Mouse (Mus musculus): ENCODE data around the gene Olfr1393. TPM values are rescaled to one million over a fixed set of nuclear protein-coding genes. Genes with fewer than 3 reads are reported as not detected.
A peak's percentile ranks its signal among the peaks of the same experiment; 100 is the strongest.

The Olfr1393 gene
- polyA plus RNA-seq, 1 experiment from 2014 or later: not detected

DNA sequence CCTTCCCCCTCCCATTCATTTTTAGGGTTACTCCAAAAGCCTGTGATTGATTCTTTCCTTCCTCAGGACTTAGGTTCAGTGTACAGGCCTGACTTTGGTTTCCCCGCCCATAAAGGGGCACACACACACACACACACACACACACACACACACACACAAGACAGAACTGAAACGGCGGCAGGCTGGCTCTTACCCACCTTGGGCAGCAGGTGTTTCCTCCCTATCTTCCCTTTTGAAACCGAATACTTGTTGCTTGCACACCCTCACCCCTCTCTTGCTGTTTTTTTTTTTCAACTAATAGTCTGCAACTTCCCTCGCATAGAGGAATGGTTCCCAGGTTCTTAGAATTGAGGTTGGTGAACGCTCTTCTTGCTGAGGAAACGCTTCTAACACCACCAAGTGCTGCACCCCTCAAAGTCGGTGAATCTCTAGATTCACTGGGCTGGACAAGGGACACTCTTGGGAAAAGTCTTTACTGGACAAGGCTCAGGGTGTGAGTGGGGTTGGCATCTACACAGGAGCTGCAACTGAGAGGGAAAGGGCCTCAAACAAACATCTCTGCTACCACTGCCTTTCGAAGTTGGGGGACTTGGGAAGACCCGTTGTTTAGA, 28.2 kb upstream of the Olfr1393 start:
- H3K27me3 ChIP-seq (ENCODE audit: control insufficient read depth, insufficient read depth, low read length): no peaks in the 10 kb centered on the region
- H3K4me2 ChIP-seq (replicated peaks; ENCODE audit: low read depth, low read length): peak overlapping the region; percentile 81
- peaks cover 27% of the 10 kb centered on the region for H3K36me3 ChIP-seq (ENCODE audit: control insufficient read depth, insufficient read depth, low read length)
- peak overlapping the region; percentile 94 for H3K27ac ChIP-seq (ENCODE audit: low read depth, low read length)
- H3K9me3 ChIP-seq (ENCODE audit: control insufficient read depth, low read length): no peaks in the 10 kb centered on the region
- H3K4me3 ChIP-seq (ENCODE audit: low read length): peak overlapping the region; percentile 77
- WGBS: 21% methylated on average over 10 of the region's 10 CpGs
- peak overlapping the region; percentile 92 for H3K9ac ChIP-seq (ENCODE audit: low read depth, low read length)
- H3K4me1 ChIP-seq (ENCODE audit: control insufficient read depth, insufficient read depth, low read length): peaks cover 34% of the 10 kb centered on the region
- no peak for ATAC-seq (ENCODE audit: low FRiP score, low TSS enrichment)

GRCm38 (mm10) chr11:49250422-49251379, 27.4 kb upstream of the Olfr1393 start:
- peaks cover 26% of the 10 kb centered on the region for H3K4me1 ChIP-seq (ENCODE audit: control insufficient read depth, insufficient read depth, low read length)

GRCm38 (mm10) chr11:49251380-49251761, 26.7 kb upstream of the Olfr1393 start:
- peak overlapping the region; percentile 81 for H3K4me2 ChIP-seq (replicated peaks; ENCODE audit: low read depth, low read length)
- no peak overlapping the region for H3K27ac ChIP-seq (ENCODE audit: low read depth, low read length)
- no peaks in the 10 kb centered on the region for H3K9me3 ChIP-seq (ENCODE audit: control insufficient read depth, low read length)
- H3K27me3 ChIP-seq (ENCODE audit: control insufficient read depth, insufficient read depth, low read length): no peaks in the 10 kb centered on the region
- ATAC-seq (ENCODE audit: low FRiP score, low TSS enrichment): no peak
- peak overlapping the region; percentile 77 for H3K4me3 ChIP-seq (ENCODE audit: low read length)
- WGBS: 60% methylated on average over 7 of the region's 7 CpGs
- H3K9ac ChIP-seq (ENCODE audit: low read depth, low read length): peak overlapping the region; percentile 92
- H3K36me3 ChIP-seq (ENCODE audit: control insufficient read depth, insufficient read depth, low read length): peaks cover 28% of the 10 kb centered on the region
- peaks cover 24% of the 10 kb centered on the region for H3K4me1 ChIP-seq (ENCODE audit: control insufficient read depth, insufficient read depth, low read length)

More at GRCm38 (mm10) chr11:49250422-49251379, 27.4 kb upstream of the Olfr1393 start:
- Histone ChIP-seq H3K27ac (ENCODE audit: low read depth, low read length) (peak overlapping the region; percentile 94), H3K4me3 (ENCODE audit: low read length) (peak overlapping the region; percentile 77), H3K27me3 (ENCODE audit: control insufficient read depth, insufficient read depth, low read length) (no peaks in the 10 kb centered on the region), H3K4me2 (replicated peaks; ENCODE audit: low read depth, low read length) (peak overlapping the region; percentile 81), H3K9me3 (ENCODE audit: control insufficient read depth, low read length) (no peaks in the 10 kb centered on the region), H3K36me3 (ENCODE audit: control insufficient read depth, insufficient read depth, low read length) (peaks cover 28% of the 10 kb centered on the region), H3K9ac (ENCODE audit: low read depth, low read length) (peak overlapping the region; percentile 92)
- ATAC-seq (ENCODE audit: low FRiP score, low TSS enrichment): peak; percentile 98
- WGBS: 2% methylated on average over 45 of the region's 45 CpGs

DNA sequence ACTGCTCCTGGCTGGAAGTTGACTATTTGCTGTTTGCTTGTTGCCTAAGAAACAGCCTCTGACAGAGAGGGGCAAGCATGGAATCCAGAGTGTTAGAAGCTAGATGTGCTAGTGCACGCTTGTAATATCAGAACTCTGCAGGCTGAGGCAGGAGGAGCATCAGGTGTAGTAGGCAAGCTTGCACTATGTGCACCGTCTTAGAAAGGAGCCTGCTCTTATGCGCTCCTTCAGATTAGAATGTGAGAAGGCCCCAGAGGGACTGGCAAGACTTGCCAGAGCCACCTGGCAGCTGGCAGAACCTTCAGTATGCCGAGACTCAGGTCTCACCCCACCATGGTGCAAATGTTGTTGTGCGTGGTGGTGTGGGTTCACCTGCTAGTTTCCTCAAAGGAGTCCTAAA, 26.1 kb upstream of the Olfr1393 start:
- Histone ChIP-seq H3K4me2 (replicated peaks; ENCODE audit: low read depth, low read length) (no peak overlapping the region; the same call in 1 of the 2 replicates), H3K4me1 (ENCODE audit: control insufficient read depth, insufficient read depth, low read length) (peaks cover 24% of the 10 kb centered on the region)

GRCm38 (mm10) chr11:49253035-49253434, 25.1 kb upstream of the Olfr1393 start:
- H3K9ac ChIP-seq (ENCODE audit: low read depth, low read length): no peak overlapping the region
- no peaks in the 10 kb centered on the region for H3K27me3 ChIP-seq (ENCODE audit: control insufficient read depth, insufficient read depth, low read length)
- H3K36me3 ChIP-seq (ENCODE audit: control insufficient read depth, insufficient read depth, low read length): peaks cover 32% of the 10 kb centered on the region
- WGBS: 95% methylated on average over 6 of the region's 6 CpGs
- H3K4me1 ChIP-seq (ENCODE audit: control insufficient read depth, insufficient read depth, low read length): peaks cover 21% of the 10 kb centered on the region
- ATAC-seq (ENCODE audit: low FRiP score, low TSS enrichment): no peak
- no peaks in the 10 kb centered on the region for H3K9me3 ChIP-seq (ENCODE audit: control insufficient read depth, low read length)
- no peak overlapping the region for H3K4me3 ChIP-seq (ENCODE audit: low read length)
- no peak overlapping the region for H3K4me2 ChIP-seq (replicated peaks; ENCODE audit: low read depth, low read length)
- H3K27ac ChIP-seq (ENCODE audit: low read depth, low read length): no peak overlapping the region

More for the DNA sequence above, 26.1 kb upstream of the Olfr1393 start:
- 91% methylated on average over 5 of the region's 5 CpGs for WGBS
- no peak for ATAC-seq (ENCODE audit: low FRiP score, low TSS enrichment)
- H3K4me3 ChIP-seq (ENCODE audit: low read length): no peak overlapping the region
- peaks cover 28% of the 10 kb centered on the region for H3K36me3 ChIP-seq (ENCODE audit: control insufficient read depth, insufficient read depth, low read length)
- H3K9me3 ChIP-seq (ENCODE audit: control insufficient read depth, low read length): no peaks in the 10 kb centered on the region
- H3K9ac ChIP-seq (ENCODE audit: low read depth, low read length): no peak overlapping the region
- H3K27ac ChIP-seq (ENCODE audit: low read depth, low read length): no peak overlapping the region
- no peaks in the 10 kb centered on the region for H3K27me3 ChIP-seq (ENCODE audit: control insufficient read depth, insufficient read depth, low read length)

DNA sequence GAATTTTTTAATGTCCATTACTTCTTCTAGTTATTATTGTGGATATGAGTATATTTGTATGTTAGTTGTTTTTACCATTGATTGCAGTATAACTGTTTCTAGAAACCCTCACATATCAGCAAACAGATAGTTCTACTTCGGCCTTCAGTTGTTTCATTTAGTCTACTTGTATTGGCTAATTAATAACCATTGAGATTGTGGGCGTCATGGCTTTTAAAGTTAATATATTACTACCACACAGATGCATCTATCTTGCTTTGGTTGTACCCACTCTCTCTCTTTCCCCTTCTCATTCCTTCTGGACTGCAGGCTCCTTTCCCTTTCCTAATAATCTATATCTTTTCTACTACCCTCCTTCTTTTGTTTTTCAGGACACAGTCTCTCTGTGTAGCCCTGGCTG, 18.8 kb upstream of the Olfr1393 start:
- Histone ChIP-seq H3K9me3 (ENCODE audit: control insufficient read depth, low read length) (no peaks in the 10 kb centered on the region), H3K4me3 (ENCODE audit: low read length) (no peak overlapping the region), H3K27ac (ENCODE audit: low read depth, low read length) (no peak overlapping the region), H3K4me1 (ENCODE audit: control insufficient read depth, insufficient read depth, low read length) (0 out of 2 replicates have a peak, but pooled peaks cover 2% of the 10 kb centered on the region), H3K27me3 (ENCODE audit: control insufficient read depth, insufficient read depth, low read length) (no peaks in the 10 kb centered on the region), H3K4me2 (replicated peaks; ENCODE audit: low read depth, low read length) (no peak overlapping the region), H3K36me3 (ENCODE audit: control insufficient read depth, insufficient read depth, low read length) (peaks cover 45% of the 10 kb centered on the region), H3K9ac (ENCODE audit: low read depth, low read length) (no peak overlapping the region)
- 64% methylated on average over 2 of the region's 2 CpGs for whole genome bisulfite sequencing
- ATAC-seq (ENCODE audit: low FRiP score, low TSS enrichment): no peak

GRCm38 (mm10) chr11:49259829-49260228, 18.3 kb upstream of the Olfr1393 start:
- WGBS: 76% methylated on average over 1 of the region's 1 CpGs
- H3K27ac ChIP-seq (ENCODE audit: low read depth, low read length): no peak overlapping the region
- no peak overlapping the region for H3K9ac ChIP-seq (ENCODE audit: low read depth, low read length)
- 0 out of 2 replicates have a peak, but pooled peaks cover 2% of the 10 kb centered on the region for H3K4me1 ChIP-seq (ENCODE audit: control insufficient read depth, insufficient read depth, low read length)
- no peak overlapping the region for H3K4me2 ChIP-seq (replicated peaks; ENCODE audit: low read depth, low read length)
- no peaks in the 10 kb centered on the region for H3K27me3 ChIP-seq (ENCODE audit: control insufficient read depth, insufficient read depth, low read length)
- peaks cover 40% of the 10 kb centered on the region for H3K36me3 ChIP-seq (ENCODE audit: control insufficient read depth, insufficient read depth, low read length)
- no peak overlapping the region for H3K4me3 ChIP-seq (ENCODE audit: low read length)
- H3K9me3 ChIP-seq (ENCODE audit: control insufficient read depth, low read length): no peaks in the 10 kb centered on the region
- no peak for ATAC-seq (ENCODE audit: low FRiP score, low TSS enrichment)

DNA sequence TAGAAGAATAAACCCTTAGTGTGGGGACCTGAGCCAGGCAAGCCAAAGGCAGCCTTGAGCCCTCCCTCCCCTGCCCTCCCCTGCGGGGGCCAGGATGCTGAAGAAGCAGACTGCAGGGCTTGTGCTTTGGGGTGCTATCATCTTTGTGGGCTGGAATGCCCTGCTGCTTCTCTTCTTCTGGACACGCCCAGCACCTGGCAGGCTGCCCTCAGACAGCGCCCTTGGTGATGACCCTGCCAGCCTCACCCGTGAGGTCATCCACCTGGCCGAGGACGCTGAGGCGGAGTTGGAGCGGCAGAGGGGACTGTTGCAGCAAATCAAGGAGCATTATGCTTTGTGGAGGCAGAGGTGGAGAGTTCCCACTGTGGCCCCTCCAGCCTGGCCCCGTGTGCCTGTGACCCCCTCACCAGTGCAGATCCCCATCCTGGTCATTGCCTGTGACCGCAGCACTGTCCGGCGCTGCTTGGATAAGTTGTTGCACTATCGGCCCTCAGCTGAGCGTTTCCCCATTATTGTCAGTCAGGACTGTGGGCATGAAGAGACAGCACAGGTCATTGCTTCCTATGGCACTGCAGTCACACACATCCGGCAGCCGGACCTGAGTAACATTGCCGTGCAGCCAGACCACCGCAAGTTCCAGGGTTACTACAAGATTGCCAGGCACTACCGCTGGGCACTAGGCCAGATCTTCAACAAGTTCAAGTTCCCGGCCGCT, 17.3 kb upstream of the Olfr1393 start:
- H3K27me3 ChIP-seq (ENCODE audit: control insufficient read depth, insufficient read depth, low read length): no peaks in the 10 kb centered on the region
- ATAC-seq (ENCODE audit: low FRiP score, low TSS enrichment): no peak
- H3K4me2 ChIP-seq (replicated peaks; ENCODE audit: low read depth, low read length): no peak overlapping the region
- H3K9ac ChIP-seq (ENCODE audit: low read depth, low read length): no peak overlapping the region
- 0 out of 2 replicates have a peak, but pooled peaks cover 2% of the 10 kb centered on the region for H3K4me1 ChIP-seq (ENCODE audit: control insufficient read depth, insufficient read depth, low read length)
- WGBS: 94% methylated on average over 21 of the region's 21 CpGs
- peaks cover 38% of the 10 kb centered on the region for H3K36me3 ChIP-seq (ENCODE audit: control insufficient read depth, insufficient read depth, low read length)
- no peaks in the 10 kb centered on the region for H3K9me3 ChIP-seq (ENCODE audit: control insufficient read depth, low read length)
- H3K4me3 ChIP-seq (ENCODE audit: low read length): no peak overlapping the region
- no peak overlapping the region for H3K27ac ChIP-seq (ENCODE audit: low read depth, low read length)

All from kidney, embryonic 14.5 days (tissue).